Mouse (Mus musculus) megakaryocyte, embryonic 14.5 days (primary cell): ENCODE results near the gene Bag1.

Source experiments
- FLI1 ChIP-seq: IDR thresholded peaks from 2 replicates; pipeline ENCODE4 v1.6.1; 2012; ENCODE audit warnings: low read length, inconsistent platforms, mixed read lengths
- GATA1 ChIP-seq: IDR thresholded peaks from 3 replicates; pipeline ENCODE4 v1.6.1; 2012; ENCODE audit warnings: mixed read lengths, low read length, inconsistent platforms, borderline replicate concordance

GRCm38 (mm10) chr4:40925568-40925967 is 22.5 kb downstream of the Bag1 start:
- TF ChIP-seq GATA1 (no peak), FLI1 (no peak)
